Mouse (Mus musculus): ENCODE measurements around the gene Tmem30a.

The Tmem30a gene

DNA sequence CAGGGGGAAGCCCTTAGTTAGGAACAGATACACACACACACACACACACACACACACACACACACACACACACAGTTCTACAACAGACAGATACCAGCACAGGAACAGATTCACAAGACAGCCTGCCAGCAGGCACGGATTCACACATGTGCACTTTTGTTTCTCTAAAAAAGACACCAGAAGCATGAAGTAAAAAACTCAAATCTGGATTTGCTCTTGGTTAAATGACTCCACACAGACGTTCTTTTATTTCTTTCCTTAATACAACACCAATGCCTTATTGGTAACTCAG is 7.6 kb downstream of the Tmem30a start:
- DNase-seq = no peak

DNA sequence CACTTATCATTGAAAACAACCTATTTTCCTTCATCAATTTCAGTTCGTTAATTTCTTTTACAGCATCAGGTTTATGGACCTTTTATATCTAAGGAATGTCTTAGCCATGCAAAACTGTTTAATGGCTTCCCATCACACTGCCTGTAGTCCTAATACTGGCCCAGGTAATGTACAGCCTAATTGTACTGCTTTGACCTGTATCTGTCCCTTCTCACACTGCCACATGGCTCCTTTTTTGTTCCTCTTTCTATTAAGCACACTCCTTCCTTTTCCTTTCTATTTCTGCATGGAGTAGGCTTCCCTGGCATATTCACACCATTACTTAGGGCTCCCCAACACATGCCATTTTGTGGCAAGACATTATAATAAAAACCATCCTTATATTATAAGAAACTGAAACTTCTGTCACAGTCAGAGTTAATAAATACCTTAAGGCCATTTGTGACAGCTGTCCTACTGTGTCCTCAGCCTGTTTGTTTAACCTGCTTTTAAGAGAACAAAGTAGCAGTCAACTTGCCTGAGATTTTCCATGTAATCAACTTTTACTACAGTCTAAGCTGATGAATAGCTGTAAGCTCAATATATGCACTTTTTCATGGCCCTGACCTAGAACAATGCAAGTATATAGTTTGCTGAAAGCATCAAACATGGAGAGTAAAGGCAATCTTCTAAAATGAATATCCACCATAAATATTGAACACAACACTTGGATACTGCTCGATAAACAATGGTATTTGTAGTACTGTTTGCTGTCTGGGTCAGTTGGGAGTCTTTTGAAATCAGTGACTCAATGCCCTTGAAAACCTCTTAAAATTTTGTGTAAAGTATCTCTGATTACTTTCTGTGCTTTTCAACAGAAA is 8.1 kb downstream of the Tmem30a start:
- DNase-seq = no peak

DNA sequence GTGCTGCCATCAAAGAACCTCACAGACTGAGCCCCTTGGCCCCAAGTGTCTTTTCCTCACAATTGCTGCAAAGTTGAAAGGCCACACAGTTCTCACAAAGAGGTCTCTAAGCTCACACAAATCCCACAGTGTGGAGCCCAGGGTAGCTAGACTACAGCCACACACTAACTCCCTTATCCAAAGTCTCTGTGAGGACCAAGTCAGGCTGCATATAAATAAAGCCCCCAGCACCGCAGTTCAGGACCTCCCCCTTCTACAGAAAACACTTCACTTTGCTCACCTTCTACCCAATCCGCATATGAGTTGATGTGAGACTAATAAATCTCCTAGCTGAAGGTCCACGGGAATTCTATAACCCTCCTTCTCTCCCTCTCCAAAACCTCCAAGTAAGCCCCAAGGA is 8.9 kb downstream of the Tmem30a start:
- no peak for DNase-seq

DNA sequence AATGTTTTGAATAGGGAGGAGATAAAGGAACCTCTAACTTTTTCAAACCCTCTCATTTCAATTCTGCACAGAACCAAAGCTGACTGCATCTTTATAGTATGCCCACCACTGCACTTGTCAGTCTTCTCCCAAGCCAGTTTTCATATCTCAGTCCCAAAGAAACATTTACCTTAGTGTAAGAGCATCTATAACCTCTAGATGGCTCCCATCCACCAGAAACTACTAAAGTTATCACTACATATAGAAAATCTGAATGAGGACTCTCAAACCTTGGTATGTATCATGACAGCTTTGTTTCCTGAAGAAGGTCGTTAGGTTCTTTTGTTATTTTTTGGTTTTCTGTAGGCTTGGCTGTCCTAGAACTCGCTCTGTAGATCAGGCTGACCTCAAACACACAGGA is 14.0 kb downstream of the Tmem30a start:
- peak; percentile 17 for DNase-seq

DNA sequence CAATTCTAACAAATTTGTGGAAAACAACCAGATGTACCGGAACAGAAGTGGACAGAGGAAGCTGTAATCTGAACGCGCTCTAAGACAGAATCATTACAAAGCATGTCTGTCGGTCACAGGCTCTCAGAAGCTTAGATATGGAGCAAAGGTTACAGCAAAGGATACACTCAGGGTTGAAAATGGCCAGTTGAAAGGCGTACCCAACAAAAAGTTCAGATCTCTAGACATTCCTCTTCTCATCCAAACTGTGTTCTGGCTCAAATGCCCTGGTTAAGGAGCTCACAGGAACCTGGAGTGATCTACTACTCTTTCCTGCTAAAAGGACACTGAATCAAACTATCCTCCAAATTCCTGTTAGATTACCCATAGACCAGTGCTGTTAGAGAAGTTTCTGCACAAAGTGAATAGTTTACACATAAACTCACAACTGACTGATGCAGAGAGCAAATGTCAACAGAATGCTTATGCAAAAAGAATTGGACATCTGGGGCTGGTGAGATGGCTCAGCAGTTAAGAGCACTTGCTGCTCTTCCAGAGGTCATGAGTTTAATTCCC is 26.2 kb downstream of the Tmem30a start:
- DNase-seq = no peak

DNA sequence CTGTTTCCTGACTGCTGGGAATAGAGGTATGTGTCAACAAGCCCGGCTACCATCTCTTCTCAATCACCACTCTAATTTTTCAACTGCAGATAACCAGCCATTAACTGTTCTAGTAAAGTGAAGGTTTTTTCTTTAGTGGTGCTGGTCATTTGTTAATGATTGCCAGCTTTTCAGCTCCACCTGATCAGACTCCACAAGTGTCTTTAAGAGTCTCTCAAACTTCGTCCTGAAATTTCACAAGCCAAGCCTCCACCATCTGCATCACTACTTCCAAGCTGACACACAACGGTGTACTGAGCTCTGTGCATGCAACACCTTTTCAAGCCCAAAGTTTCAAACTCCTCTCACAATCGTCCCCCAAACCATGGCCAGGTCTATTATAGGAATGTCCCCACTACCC is 28.0 kb downstream of the Tmem30a start:
- no peak for DNase-seq

DNA sequence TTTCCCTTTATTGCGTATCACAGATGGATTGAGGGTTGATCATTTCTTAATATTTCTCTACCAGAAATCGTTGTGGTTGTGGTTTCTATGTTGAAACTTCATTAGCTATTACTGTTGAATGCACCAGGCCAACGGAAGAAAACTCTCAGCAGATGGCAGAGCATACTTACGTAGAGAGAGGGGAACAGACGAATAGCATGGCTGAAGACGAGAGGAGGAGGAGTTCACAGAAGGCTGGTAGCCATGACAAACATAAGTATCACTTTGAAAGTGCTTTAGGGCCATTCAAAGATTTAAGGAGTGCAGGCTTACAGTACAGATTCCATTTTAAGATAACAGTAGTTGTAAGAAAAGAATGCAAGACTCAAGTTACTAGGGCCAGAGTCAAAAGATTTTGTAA is 30.8 kb downstream of the Tmem30a start:
- DNase-seq = no peak

DNA sequence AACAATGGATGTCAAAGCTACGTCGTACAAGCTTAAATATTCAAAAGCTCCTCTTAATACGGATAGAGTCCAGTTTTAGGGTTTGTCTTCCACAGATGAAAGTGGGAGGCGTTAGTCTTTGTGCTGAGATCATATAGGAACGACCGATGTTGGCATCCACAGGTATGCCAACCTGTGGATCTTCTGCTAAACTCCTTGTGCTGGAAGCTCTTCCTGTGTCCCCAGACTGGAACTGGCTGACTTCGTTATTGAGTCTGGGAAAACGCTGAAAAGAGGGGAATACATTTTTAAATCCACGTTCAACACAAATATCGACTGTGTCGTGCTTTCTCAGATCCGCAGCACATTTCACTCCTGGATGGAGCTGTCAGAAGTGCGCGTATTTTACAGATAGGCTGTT is 33.2 kb downstream of the Tmem30a start:
- DNase-seq = no peak

DNA sequence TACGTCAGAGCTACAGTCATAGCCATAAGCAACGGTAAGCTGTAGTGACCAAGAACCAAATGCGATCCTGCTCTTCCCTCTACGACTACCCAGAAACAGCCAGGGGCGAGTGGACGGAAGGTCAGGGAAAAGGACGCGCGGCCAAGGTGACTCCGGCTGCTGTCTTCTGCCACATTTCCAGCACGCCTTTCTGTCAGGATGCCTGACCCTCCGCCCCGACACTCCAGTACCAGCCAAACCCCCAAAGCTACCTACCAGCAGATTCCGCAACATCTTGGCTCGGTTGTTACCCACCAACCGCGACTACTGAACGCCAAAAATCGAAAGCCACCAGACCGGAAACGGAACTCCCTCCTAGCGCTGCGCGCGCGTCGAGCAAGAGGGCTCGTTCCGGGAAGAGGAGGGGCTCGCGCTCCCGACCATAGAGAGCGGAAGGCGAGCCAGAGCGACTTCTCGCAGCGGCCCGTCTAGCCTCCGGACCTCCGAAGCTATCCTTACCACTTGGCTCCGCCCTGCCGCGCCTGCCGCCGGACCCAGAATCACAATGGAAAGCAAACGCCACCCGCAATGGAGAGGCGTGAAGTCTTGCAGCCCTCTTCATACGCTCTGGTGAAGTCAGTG is 33.8 kb downstream of the Tmem30a start, which contains the start of gene Cox7a2:
Gene Cox7a2 (minus strand): TSS at position 494 of the 621 bp plus-strand sequence.
- DNase-seq = peak; percentile 99

DNA sequence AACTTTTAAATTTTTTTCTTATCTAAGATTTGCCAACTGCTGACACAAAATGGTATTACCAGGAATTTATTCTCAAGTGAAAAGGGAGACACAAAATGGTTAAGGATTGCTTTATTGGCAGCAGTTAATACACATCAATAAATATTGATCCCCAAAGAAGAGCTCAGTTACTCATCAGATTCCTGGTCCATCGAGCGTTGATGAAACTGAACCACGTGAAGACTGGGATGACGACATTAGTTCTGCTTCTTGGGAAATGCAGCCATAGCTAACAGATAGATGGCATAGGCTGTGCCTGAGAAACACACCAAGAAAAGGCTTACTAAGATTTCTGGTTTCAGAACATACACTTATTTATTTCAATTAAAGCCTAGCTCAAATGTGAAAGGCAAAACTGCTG is 38.0 kb downstream of the Tmem30a start:
- no peak for DNase-seq

DNA sequence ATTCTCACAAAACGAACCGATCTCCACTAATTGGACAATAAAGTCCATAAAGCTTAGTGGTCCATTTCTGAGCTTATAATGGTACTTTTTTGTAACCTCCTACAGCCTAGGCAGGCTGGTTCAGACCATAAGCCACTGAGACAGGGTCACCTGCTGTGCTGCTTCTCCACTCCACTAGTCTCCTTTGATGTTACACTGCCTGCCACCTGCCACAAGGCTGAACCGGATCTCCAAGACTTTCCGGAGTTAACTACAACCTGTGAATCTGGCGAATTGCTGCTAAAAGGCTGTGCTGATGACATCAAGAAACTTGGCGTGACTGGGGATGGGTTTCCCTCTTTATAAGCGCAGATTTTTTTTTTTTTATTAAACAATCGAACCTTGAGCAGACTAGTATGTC is 41.5 kb downstream of the Tmem30a start:
- DNase-seq = no peak

DNA sequence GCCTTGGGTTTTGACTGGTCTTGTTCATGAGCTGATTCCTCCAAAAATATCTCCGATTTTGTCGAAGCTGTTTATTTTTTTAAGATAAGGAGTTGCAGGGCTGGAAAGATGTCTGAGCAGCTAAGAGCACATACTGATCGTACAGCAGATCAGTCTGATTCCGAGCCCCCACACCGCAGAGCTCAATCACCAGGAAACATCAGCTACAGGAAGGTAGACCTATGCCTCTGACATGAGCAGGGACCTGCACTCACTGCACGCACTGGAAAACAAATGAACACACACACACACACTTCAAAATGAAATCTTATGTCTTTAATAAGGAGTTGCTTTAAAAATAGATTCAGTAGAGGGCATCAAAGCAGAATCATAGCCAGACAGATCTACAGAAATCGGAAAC is 42.6 kb downstream of the Tmem30a start:
- no peak for DNase-seq

DNA sequence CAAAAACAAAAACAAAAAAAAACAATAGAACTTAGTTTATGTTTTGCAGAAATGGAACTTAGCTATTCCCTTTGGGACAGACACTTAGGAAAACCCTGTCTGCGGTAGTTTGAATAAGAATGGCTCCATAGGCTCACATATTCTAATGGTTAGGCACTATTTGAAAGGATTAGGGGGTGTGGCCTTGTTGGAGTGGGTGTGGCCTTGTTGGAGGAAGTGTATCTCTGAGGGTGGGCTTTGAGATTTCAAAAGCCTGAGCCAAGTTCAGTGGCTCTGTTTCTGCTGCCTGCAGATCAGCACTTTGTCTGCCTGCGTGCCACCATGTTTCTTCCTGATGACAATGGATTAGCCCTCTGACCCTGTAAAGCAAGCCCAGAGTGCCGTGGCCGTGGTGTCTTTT is 48.3 kb downstream of the Tmem30a start:
- DNase-seq = no peak

DNA sequence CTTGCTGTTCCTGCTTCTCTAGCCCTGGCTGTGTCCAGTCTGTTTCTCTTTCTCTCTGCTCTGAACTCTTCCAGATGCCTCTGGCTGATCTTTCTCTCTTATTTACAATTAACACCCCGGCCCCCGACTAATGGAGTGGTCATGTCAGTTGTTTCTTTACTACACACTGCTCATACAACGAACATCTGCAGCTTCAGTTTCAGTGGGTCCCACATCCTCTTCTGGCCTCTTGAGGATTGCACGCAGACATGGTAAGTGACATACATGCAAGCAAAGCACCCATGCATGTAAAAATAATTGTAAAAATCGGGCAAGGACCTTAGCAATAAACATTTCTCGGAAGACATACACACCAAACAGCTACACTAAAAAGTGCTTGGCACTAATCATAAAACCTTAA is 57.7 kb downstream of the Tmem30a start:
- DNase-seq = no peak

DNA sequence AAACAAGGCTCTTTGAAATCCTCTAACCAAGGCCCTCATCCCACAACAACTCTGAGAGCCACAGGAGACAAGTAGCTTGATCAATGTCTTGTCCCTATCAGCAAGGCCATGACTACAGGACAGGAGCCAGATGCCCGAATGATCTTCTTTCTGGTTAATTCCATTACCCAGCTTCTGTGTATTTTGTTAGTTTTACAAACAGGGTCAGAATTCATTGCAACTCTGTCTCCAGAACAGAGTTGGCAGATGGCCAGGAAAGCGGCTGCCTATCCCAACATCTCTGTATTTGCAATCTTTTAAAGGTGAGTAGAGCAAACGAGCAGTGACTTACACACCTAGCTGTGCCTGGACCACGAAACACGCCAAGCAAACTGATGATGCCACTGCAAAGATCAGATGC is 63.0 kb downstream of the Tmem30a start:
- no peak for DNase-seq

DNA sequence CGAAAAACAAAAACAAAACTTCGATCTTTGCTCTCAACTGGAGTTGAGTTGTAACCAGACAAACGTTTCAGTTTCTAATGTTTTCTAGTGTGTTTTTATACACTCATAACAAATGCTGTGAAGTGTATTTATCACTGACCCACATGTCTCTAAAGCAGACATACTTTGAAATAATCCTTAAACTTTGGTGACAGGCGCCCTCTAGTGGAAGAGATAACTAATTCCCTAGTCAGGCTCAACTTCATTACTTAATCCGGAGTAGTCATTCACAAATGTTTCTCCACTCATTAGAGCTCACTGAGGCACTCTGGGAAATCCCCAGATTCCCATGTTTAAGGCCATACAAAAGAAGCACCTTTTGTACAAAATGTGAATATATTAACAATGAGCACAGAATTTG is 70.2 kb downstream of the Tmem30a start:
- DNase-seq = peak; percentile 75

DNA sequence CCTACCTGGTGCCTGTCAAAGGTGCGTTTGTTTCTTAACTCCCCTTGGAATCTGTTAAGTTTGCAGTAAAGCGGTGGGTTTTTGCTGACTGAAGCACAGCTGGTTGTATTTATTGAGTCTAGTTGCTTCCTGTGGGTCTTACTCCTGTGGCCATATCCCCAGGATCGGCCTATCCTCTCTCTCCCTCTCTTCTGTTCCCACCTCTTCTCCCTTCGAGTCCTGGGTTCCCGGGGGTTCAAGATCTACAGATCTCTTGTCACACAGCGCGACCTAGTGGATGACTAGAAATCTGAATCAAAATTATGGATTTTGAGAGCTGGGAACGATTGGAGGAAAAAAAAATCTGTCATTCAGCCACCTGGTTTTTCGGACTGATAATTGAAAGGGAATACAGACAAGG is 72.3 kb downstream of the Tmem30a start:
- DNase-seq = peak; percentile 89

DNA sequence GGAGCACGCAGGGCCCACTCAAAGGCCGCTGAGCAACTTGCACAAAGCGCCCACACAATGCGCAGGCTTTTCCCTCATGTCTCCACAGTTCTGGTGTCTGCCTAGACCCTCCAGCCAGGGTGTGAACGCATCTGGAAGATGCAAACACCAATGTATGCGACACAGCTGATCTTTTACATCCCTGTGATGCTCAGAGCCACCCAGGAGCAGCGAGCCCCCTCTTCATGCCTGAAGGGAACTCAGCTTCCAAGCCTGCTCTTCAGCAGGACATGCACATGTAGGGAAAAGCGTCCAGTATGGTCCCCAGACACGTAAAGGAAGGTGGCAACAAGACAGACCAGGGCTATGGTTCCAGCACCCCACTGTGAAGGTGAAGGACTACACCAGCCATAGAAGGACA is 73.2 kb downstream of the Tmem30a start:
- no peak for DNase-seq

DNA sequence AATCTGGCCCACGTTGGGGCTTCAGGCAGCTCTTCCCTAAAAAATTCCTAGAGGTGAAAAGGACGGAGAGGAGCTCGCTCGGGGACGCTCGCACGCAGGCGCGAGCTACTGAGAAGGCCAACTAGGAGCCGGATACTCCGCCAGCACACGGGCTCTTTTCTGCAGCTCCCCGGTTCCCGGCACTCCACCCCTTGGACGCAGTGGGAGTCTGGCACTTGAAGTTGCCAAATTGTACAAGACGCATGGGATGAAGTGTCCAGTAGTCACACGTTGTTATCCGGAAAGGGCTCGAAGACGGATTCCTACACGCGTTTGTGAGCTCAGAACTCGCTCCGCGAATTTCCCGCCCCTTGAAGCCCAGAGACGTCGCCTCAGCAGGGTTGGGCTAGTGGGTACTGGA is 73.9 kb downstream of the Tmem30a start:
- DNase-seq = peak; percentile 72

Data from embryo, embryonic 11 days (tissue).